Mouse (Mus musculus) cerebellum, adult 8-10 months (tissue): Measurements from ENCODE around the gene Wwp2.

Experiments used
- DNase-seq: peaks from one replicate; pipeline ENCODE4 v3.0.0; 2022

Wwp2 gene

DNA sequence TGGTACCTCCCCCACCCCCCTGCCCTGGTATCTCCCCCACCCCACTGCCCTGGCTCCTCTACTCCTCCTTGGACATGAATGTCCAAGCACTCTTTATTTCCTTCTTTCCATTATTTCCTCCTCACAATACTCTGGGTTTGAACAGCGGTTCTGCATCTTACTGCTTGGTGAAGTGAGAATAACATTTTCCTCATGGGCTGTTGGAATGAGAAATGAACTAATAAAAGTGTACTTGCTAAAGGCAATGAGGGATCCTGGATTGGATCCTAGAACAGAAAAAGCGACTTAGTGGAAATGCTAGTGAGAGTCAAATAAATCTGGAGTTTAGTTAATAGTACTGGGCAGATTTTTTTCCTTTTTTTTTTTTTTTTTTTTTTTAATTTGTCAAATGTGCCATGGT, 77.1 kb downstream of the Wwp2 start:
- DNase-seq: no peak

DNA sequence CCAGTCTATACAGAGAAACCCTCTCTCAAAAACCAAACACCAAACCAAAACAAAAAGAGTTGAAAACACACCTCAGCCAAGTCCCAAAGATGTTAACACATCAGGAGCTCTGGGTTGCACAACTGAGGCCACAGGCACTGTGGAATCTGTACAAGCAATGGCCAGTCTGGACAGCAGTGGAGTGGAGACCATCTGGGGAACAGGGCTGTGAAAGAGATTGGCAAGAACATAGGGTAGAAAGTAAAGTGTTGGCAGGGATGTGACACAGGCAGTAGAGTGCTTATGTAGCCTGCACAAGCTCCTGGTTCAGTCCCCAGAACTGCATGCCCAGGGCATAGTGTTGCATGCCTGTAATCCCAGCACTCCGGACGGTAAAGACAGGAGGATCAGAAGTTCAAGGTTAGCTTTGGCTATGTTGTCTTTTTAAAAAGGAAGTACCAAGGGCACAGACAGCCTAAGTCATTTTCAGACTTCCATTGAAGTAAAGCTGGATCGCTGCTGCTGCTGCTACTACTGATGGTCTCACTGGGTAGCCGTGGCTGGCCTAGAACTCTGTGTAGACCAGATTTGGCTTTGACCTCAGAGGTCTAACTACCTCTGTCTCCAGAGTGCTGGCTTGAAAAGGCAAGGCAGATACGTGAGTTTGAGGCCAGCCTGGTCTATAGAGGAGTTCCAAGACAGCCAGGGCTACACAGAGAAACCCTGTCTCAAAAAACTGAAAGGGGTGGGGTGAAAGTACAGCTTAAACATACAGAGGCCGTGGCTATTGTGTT, 79.0 kb downstream of the Wwp2 start:
- no peak for DNase-seq

DNA sequence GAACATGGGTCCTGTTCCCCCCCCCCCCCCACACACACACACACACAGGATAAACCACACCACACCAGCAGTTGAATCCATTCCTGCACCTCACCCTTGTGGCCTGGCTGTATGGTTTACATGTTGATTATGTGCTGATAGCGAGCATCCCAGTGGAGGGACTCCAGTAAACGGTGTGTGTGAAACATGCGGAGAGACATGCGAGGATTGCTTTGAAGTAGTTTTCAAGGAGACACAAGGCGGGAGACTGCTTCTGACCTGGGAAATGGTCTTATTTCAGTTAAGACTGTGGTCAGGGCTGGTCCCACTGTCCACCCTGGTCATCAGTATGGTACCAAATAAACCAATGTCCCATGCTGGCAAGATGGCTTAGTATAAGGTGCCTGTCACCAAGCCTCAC, 82.6 kb downstream of the Wwp2 start:
- no peak for DNase-seq

DNA sequence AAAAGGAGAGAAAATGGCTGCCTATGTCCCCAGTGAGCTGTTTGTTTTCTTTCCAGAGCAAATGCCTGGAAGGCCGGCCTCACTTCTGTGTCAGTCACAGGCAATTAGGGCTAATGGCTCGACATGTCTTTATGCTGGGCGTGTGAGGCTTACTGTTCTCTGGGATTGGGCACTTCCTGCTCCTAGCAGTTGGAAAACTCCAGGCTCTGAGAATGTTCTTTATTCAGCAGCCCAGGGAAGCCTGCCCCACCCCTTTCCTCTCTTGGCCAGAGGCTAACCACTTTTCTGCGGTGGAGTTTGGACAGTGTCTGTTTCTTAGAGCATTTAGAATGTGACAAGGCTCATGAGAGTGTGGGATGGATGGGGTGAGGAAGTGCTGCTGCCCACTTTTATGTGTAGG, 83.7 kb downstream of the Wwp2 start:
- no peak for DNase-seq

DNA sequence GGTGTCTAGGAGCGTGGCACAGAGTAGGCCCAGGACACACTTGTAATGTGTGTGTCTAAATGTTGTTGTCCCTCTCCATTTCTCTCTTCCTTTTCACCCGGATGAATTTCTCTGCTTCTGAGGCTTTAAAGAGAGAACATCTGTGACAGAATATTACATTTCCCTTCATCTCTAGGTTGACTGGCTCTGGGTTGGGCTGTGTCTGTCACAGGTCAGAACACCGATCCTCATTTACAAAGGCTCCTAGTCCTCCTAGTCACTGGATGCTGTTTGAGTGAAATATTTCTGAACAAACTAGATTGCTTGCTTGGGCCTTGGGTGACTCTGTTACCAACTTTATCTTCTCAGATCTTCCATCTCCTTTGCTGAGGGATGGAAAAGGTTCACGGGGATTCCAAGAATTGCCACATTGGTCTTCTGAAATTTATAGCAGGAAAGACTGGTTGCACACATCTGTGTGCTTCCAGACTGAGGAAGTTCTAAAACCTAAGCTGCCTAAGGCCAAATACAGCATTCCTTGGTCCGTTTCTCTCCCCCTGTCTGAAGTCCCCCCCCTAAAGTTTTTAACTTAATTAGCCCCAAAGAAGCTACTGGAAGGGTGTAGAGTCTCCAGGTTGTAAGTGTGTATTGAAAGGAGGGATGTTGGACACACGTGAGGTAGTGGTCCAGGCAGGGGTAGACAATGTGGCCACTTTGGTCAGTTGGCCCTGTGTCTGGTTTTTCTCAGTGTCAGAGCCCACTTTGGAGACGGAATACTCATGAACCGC, 85.8 kb downstream of the Wwp2 start:
- DNase-seq: no peak

DNA sequence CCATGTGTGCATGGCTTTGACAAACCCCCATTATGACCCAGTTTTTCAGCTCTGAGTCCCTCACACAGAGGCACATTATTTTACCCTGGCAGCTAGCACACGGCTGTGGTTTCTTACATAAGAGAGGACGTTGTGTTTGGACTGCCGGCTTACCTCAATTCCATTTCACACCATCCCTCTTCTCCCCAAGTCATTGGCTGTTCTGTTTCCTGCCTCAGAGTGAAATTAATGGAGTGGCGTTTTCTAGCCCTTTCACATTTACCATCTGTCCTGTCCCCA, 86.3 kb downstream of the Wwp2 start:
- no peak for DNase-seq

DNA sequence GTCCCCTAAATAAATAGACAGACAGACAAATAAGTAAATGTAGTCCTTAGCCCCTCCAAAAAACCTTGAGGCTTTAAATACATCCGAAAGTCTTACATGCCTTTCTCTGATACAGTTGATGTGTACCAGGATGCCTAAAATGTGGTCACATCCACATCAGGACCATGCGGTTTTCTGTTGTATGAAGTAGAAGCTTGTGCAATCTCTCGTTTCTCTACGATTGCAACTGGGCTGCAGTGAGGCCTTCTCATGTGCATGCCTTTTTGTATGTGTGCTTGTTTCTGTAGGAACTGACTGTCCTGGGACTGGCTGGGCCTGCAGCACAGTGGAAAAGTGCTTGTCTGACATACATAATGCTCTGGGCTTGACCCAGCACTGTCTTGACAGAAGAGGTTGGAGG, 88.4 kb downstream of the Wwp2 start:
- DNase-seq: no peak

DNA sequence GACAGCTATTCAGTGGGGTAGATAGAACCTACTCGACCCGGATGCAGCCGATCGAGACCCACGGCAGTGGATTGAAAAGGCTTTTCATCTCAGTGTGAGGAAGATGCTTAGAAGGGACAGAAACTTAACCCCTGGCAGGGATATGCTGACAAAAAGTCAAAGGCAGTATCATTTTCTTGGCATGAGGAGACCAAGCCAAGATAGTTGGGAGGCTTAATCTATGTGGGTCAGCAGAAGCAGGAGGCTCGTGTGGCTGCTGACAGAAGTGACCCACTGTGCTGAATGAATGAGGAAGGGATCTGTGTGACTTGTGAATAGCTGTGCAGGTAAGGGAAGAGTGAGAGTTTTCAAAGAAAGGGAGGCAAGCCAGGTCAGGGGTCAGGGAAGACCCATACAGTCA, 92.6 kb downstream of the Wwp2 start:
- DNase-seq: no peak

DNA sequence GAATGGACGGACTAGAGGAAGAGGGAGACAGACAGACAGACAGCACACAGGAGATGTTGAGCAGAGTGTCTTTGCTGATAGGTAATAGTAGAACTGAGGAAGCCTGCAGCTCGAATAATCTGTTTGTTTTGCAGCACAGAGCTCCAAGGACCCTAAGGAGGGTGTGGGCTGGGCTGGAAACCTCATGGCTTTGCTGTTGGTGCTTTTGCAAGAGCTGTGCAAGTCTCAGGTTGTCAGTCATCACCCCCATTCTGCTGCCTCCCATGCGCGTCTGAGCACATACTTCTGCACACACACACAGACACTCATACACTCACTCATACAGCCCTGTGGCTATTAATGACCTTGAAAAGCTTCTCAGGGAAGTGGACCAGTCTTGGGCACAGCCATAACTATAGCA, 101.3 kb downstream of the Wwp2 start:
- DNase-seq: no peak

DNA sequence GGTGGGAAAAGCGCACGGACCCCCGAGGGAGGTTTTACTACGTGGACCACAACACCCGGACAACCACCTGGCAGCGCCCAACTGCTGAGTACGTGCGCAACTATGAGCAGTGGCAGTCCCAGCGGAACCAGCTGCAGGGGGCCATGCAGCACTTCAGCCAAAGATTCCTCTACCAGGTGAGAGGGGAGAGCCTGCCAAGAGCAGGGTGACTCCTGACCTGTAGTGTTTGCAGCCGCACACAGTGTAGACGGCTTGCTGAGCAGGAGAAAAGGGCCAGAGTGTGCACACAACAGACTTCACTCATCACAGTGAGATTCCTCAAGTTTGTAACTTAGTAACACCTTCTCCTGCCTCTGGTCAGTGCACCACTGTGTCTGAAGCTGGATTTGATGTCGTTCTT, 104.5 kb downstream of the Wwp2 start:
- no peak for DNase-seq

DNA sequence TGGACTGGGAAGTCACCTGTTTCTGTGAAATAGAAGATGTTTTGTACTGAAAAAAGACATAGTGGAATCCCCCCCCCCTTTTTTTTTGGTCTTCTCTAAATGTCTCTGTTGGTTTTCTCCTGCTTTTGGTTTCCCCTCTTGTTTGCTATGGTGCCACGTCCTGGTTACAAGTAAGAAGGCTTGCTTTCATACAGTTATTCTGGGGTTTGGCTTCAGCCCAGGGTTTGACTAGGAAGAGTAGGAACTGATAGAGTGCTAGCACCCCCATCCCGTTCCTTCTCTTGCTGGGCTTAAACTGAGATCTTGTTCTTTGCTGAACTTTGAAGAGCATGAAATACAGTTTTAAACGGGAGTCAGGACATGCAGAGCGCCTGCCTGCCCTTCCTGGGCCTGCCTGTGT, 105.2 kb downstream of the Wwp2 start:
- DNase-seq: no peak

DNA sequence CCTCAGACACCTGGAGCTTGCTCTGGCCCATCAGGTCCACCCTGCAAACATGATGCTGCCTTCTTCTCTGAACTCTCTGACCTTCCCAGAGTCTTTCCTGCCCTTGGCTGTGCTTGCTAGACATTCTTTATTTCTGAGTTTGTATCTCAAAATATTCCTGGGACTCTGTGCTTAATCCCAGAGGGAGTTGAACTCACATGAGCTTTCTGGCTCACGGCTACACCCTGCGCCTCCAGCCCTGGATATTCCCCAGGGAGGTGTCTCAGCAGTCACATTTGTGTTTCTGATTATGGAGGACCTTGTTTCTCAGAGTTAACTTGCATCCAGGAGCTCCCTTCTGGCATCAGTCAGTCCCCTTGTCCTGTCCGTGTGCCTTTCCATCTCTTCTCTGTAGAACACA, 106.0 kb downstream of the Wwp2 start:
- DNase-seq: no peak

DNA sequence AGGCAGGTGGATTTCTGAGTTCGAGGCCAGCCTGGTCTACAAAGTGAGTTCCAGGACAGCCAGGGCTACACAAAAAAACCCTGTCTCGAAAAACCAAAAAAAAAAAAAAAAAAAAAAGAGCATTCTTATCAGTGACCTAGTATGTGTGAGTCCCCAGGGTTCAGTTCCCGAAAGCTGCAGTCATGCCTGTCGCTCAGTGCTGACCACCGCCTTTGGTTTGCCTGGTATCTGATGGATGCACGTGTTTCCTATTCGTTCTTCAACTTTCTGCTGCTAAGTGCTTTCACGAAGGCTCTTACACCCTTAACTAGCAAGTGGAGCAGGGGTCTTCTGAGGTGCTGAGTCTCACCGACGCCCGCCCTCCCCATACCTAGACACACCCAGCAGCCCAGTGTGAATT, 107.5 kb downstream of the Wwp2 start:
- DNase-seq: no peak

DNA sequence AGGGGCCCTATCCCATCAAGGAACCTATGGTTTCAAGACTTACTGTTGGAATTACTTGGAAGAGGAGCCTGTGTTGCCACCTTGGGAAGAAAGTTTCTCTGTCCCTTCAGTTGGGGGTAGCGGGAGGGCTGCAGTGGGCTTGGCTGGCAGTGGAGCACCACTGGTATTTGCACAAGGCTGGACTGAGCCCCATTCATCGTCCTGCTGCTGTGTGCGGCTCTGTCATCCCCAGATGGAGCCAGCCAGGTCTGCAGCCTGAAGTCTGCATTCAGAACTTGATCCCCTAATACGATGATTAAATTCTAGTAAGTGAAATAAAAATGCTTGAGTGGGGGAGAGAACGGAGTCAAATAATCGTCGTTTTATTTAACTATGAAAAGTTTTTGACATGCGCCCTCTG, 108.0 kb downstream of the Wwp2 start:
- DNase-seq: no peak

DNA sequence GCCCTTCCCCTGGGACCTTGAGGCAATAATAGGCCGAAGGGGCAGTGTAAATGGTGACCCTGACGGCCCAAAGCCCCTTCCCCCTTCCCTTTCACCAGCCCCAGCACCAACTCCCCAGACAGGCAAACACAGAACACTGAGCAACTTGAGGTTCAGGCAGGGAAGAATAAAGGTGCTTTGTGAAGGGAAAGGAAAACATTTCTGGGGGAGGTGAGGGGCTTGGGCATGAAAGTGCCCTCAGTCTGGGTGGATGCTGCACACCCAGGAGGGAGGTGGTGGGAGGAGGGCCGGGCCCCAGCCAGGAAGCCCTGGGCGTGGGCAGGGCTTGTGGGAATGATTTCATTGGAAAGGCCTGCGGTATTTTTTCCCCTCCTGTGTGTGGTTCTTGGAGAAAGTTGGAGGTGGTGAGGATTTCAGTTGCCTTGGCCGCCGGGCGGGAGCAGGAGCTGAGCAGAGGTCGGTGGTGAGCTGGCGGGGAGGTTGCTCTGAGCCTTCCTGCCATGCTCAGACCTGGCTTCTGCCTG, 108.5 kb downstream of the Wwp2 start:
- no peak for DNase-seq

DNA sequence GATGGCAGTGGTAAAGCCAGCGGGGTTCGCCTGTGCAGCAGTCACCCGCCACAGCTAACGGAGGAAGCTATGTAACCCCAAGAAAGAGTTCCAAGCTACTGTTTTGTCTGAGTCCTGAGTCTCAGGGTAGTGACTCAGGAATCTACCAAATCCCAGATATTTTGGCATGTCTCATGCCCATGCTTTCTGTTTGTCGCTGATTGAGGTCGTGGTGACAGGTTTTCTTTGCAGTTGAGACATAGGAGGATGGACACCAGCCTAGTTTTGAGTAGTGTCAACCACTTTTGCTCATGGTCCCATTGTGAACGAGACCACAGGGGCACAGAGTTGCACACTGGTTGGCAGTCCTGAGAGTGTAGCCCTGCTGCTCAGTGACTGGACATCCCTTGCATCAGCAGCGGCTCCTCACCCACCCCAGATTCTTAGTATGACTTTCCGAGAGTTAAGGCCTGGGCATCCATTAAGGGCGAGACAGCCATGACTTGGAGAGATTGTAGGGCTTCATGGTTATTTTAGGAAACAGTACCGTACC, 109.5 kb downstream of the Wwp2 start:
- DNase-seq: no peak

DNA sequence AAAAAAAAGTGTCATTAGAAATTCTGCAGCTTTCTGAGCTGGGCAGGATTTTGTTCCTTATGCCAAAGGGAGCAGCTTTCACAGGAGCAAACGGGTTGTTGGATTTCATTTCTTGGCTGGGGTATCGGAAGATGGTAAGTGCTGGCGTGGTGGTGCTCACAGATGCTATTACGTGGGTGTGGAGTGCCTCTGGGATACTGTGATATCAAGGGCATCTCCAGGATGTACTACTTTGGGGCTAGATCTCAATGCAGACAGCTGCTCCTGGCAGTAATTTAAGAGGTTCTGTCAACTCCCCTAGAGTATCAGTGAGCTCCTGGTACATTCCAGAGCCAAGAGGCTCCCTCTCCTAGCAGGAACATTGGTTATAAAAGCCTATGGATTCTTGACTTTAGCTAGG, 110.0 kb downstream of the Wwp2 start:
- no peak for DNase-seq

DNA sequence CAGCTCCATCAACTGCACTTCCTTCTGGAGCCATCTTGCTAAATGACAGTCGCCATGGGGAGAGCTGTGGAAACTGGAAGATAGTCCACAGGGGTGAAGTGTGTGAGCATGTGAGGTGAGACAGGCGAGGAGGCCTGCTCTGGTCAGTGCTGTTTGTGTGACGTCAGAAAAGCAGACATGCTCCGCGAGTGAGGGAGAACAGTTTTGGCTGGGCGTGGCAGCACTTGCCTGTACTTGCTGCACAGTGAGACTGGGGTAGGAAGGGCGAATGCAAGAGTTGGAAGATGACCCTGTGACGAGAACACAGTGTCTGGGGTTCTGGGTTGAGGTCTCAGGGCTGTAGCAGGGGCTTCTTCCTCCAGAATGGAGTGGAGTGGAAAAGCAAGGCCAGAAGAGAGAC, 110.7 kb downstream of the Wwp2 start:
- no peak for DNase-seq

DNA sequence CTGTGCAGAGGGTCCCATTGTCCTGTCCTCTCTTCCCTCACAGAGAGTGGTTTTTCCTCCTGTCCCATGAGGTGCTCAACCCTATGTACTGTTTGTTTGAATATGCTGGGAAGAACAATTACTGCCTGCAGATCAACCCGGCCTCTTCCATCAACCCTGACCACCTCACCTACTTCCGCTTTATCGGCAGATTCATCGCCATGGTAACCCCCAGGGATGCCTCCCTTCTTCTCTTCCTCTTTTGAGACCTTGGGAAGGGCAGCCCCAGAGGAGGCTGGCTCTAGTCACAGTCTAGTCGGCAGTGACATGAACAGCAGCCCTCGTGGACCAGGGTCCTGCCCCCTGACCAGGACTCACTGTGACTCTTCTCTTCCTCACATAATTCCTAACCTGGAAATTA, 116.1 kb downstream of the Wwp2 start:
- no peak for DNase-seq

DNA sequence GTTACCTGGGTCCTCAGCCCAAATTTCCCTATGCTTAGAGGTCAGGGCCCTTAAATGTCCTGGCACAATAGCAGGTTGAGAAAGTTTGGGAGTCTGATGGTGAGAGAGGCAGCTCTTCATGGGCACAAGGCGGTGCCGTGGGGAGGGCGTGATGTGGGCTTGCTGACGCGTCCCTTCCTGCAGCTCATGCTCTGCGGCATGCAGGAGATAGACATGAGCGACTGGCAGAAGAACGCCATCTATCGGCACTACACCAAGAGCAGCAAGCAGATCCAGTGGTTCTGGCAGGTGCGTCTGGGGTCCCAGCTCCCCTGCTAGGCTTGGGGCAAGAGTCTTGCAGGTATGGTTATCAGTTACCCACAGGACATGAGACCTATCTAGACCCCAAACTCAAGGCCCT, 119.1 kb downstream of the Wwp2 start:
- DNase-seq: no peak

DNA sequence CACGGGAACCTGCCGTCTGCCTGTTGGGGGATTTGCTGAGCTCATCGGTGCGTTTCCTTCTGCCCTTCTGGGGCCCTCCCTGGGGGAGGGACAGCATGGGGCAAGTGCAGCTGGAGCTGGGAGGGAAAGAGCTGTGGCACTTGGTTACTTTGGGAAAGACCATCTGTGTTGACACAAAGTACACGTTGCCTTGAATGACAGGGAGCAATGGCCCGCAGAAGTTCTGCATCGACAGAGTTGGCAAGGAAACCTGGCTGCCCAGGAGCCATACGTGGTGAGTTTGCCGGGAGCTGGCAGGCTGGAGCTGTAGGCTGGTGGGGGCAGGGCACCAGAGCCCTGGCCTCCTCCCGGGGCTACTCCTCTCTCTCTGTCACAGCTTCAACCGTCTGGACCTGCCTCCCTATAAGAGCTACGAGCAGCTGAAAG, 120.4 kb downstream of the Wwp2 start:
- no peak for DNase-seq

DNA sequence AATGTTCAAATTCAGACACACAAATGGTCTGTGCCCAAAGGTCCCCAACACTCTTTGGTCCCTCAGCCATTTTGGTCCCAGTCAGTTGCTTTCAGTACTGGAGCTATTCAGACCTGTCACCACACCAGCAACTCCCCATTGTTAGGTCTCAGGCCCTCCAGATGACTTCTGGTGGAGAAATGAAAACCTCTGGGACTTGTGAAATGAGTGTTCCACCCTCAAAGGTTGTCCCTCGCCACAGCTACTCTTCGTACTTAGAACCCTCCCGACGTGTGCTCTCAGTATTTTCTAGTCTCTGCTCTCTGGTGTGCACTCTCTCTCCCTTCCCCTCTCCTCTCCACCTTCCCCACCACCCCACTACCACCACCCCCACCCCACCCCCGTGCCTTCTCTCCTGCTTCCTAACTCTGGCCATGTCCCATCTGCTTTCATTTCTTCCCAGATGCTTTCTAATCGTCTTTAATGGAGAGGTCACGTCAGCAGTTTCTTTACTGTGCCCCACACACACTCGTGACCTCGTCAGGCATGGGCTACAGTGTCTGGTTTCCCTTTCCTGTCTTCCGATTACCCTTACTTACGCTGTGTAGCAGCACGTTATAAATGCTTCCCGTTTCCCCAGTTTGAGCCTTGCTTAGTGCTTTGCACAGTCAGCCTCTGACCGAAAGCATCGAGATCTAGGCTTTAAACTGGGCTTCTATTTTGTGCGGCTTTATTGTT, 124.8 kb downstream of the Wwp2 start:
- no peak for DNase-seq

DNA sequence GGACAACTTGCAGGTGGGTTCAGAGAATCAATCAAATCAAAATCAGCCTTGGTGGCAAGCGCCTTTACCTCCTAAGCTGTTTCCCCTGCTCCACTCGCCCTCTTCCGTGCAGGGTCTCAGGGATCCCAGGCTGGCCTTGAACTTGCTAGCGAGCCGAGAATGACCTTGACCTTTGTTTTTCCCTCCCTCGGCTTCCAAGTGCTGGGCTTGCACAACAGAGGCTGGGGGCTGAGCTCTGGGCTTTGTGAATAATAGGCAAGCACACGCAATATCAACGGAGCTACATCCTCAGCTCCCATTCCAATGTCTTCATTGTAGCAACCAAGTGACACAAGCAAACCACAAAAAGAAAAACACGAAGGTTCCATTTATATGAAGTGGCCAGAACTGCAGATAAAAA, 126.0 kb downstream of the Wwp2 start:
- no peak for DNase-seq

DNA sequence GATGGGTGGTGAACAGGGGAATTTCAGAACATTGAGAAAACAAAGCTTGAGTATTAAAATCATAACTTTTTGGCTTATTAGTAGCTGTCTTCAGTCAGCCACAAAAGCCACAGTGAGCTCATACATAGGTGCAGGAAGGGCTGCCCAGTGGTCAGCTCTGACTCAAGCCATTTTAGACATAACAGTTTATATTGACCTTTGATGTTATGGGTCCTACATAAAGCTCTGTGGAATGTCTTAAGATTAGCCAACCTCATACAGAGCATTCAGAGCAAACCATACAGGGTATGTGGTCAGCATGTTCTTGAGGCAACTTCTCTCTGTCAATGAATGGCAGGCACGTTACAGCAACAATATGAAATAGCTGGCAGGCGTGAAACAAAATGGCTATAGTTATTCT, 134.9 kb downstream of the Wwp2 start:
- DNase-seq: no peak
